Mouse (Mus musculus) ES-E14 (cell line): ENCODE data around the gene Hist1h4c.

Experiments
- CHD2 ChIP-seq: IDR thresholded peaks from 2 replicates; pipeline ENCODE4 v1.6.1; 2014; ENCODE audit warnings: mild to moderate bottlenecking, low read depth, low read length, inconsistent platforms
- ZC3H11A ChIP-seq: IDR thresholded peaks from 2 replicates; pipeline ENCODE4 v1.6.1; 2012; ENCODE audit warnings: low read depth, mild to moderate bottlenecking, inconsistent platforms, low read length, borderline replicate concordance

- TF ChIP-seq ZC3H11A (no peak), CHD2 (no peak)
Observed at GRCm38 (mm10) chr13:23710374-23711089, 12.3 kb upstream of the Hist1h4c start, which contains the start of gene Hfe.
